Mouse (Mus musculus) left cerebral cortex, adult 2 months (tissue): ENCODE results near the gene Nr5a1. TPM values are rescaled to one million over a fixed set of nuclear protein-coding genes. Genes with fewer than 3 reads are reported as not detected.

Experiments
- DNase-seq, 2 experiments: peaks; one replicate each; pipeline ENCODE4 v3.0.0; 2021 to 2022; ENCODE audit warnings: low spot score in 2 of 2, mixed read lengths in 1 of 2; ENCODE audit errors: extremely low spot score in 1 of 2
- H3K27ac ChIP-seq: fragments of 200-600 bp; 2 replicates; pipeline ENCODE4 v1.8.1; 2022
- H3K4me3 ChIP-seq: fragments of 200-600 bp; 2 replicates; pipeline ENCODE4 v1.8.1; 2022
- CTCF ChIP-seq: fragments of 200-600 bp; IDR thresholded peaks from 2 replicates; pipeline ENCODE4 v1.8.1; 2022; ENCODE audit warnings: antibody characterized with exemption, mild to moderate bottlenecking, moderate library complexity
- intact Hi-C: fragments of 180-260 bp; cut with DNase I; formaldehyde crosslinking; loops from one replicate; pipeline ENCODE4 v1.15.1; 2025
- total RNA-seq, 2 experiments: library from RNA; stranded (reverse); gene quantifications; 2 replicates each; pipeline ENCODE4 v1.2.3; 2021

Nr5a1 gene
- total RNA-seq, 2 experiments from 2014 or later = 0.16 TPM; not detected in 1

DNA sequence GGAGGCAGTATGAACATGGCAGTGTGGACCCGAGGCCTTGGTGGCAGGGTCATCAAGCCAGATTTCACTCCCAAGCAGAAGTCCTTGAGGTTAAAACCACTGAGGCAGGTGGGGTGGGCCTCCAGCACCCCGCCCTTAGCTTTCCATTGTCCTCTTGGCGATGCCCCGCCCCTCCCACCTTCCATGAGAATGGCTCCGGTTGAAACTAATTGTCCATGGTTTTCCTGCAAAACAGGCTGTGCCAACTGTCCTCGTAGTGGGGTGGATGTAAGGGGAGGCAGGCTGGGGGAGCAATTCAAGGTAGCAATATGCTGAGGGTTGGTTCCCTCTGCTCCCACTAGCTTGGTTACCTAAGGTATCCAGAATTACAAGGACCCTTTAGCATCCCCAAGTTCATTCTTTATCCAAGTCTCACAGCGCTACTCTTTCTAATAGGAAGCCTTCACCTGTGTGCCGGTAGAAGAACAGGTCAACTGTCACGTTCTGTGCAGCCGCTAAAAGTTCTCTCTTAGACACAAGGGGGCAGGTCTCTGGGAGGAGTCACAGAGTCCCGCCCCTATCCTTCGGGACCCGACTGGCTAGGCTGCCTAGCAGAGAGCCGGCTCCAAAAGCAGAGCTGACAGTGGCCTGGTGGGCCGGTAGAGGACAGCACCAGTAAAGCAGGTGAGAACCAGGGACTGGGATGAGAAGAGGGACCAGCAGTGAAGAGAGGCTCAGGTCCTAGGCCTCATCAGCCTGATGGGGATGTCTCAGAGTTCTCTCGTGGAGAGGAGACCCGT is 45.4 kb downstream of the Nr5a1 start:
- no peak; the same call in 1 of the 2 replicates for TF ChIP-seq CTCF
- intact Hi-C loops = no loop called here
- no peak overlapping the region for H3K27ac ChIP-seq
- DNase-seq = no peak
- no peak overlapping the region for H3K4me3 ChIP-seq

DNA sequence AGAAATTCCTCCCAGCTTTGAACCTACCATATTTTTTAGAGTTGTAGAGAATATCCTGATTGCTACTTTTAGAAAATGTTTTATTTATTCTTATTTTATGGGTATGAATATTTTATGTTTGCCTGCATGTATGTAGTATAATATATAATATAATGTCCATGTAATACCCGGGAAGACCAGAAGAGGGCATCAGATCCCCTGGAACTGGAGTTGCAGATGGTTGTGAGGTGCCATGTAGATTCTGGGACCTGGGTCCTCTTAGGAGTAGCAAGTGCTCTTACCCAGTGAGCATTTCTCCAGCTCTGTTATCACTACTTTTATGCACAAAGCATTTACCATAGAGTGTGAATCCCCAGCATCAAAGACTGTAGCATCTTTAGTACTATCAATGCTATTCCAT is 52.9 kb downstream of the Nr5a1 start:
- intact Hi-C loops = loop anchor here (5.0 kb wide), 1 partner anchor 76 kb away; no protein-coding TSS in a partner anchor
- no peak overlapping the region for H3K4me3 ChIP-seq
- no peak for DNase-seq
- peak; percentile 58 for TF ChIP-seq CTCF
- no peak overlapping the region for H3K27ac ChIP-seq

DNA sequence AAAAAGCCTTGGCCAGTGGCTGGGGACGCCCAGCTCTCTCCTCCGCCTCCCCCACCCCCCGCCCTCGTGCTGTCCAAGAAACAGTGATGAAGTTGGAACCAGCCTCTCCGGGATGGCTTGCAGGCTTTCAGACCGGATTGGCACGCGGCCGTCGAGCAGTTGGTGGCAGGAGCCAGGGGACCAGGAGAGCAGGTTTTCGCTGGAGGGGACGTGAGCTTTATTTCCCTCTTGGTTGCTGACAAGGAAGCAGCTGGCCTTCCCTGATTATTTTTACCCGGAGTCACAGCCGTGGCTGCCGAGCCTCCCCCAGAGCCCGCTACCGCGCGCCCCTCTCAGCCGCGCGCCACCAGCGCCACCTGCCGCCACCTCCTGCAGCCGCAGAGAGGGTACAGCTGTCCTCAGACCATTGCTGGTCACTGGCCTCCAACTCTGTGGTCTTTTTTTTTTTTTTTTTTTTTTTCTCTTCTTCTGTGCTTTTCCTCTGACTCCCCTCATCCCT is 56.0 kb downstream of the Nr5a1 start:
- peak; percentile 85 for TF ChIP-seq CTCF
- DNase-seq = peak; percentile 75 to 85
- intact Hi-C loops = loop anchor here (1.0 to 5.0 kb wide), 3 partner anchors 14 to 841 kb away; partner anchors contain the start of gene Psmb7
- Histone ChIP-seq H3K4me3 (peak overlapping the region; percentile 45), H3K27ac (no peak overlapping the region)

DNA sequence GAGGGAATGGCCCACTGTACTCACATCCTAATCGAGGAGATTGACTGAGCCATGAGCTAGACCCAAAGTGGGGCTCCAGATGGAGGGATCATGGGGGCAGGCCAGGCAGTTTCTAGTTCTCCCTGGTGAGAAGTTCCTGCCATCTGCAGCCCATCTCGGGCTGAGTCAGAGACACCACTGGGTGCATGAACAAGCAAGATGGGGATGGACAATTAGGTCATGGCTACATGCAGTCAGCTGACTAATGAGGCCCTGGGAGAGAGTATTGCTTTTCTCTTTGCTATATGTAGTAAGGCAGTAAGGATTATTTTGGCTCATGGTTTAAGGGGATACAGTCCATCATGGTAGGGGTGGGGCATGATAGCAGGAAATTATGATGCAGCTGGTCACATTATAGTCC is 60.6 kb downstream of the Nr5a1 start:
- H3K27ac ChIP-seq = no peak overlapping the region
- intact Hi-C loops = no loop called here
- no peak for DNase-seq
- no peak overlapping the region for H3K4me3 ChIP-seq
- no peak for TF ChIP-seq CTCF

DNA sequence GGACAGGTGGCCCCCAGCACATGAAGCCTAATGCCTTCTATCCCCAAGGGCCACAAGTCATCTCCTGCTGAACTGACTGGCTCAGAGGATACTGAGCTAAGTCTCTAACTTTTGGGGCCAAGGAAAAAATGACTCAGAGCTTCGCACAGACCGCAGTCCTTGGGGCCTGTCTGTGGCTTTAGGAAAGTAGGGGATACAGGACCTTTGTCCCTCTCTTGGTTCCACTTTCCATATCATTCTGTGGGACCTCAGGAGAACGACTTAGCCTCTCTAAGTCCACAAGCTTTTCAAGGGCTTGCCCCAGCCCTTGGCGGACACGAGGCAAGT is 61.1 kb downstream of the Nr5a1 start:
- Histone ChIP-seq H3K27ac (no peak overlapping the region), H3K4me3 (no peak overlapping the region)
- intact Hi-C loops = no loop called here
- DNase-seq = no peak
- TF ChIP-seq CTCF = no peak

DNA sequence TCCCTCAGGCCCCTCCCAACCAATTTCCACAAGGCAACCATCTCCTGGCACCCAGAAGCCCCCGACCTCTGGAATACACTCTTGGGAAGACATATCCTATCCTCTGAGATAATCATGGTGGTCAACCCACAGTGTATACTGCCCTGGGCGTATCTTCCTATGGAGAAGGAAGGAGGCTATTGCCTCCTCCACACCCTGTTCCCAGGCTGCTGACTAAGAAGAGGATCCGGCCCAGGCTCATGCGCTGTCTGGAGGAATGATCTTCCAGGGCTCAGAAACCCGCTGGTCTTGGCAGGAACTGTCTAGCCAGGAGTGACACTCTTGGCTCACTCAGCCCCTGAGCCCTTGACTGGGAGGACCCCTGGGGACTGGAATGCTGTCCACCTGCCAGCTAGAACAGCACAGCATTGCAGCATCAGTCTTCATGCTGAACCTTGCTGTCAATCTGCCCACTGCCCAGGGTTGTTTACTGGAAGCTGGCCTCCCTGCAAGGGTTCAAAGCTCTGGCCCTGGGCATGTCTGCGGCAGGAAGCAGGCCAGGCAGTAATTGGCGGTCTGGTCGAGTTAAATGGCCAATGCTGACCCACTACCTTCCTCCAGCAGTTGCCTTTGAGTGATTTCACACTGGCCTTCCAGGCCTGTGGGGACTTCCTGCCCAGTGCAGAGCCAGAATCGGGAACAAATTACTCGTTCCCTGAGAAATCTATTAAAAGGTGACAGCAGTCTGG is 61.6 kb downstream of the Nr5a1 start:
- no peak overlapping the region for H3K27ac ChIP-seq
- no peak for TF ChIP-seq CTCF
- DNase-seq = no peak
- H3K4me3 ChIP-seq = no peak overlapping the region
- intact Hi-C loops = no loop called here

DNA sequence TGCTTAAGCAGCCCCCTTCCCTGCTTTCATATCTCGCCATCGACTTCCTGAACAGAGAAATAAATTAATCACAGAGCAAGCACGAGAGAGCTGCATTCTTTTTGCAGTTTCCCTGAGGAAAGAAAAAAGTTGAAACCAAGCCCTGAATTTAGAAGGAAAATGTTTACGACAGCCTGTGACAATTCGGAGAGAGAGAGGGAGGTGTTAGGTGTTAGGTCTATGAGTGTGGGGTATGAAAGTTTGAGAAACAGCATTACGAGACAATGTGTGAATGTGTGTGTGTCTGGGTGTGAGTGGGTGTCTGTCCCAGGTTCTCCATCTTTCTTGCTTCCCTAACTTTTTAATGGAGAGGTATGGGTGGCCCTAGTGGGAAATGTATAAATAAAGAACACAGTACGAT is 62.2 kb downstream of the Nr5a1 start:
- intact Hi-C loops = no loop called here
- TF ChIP-seq CTCF = no peak
- no peak overlapping the region for H3K27ac ChIP-seq

DNA sequence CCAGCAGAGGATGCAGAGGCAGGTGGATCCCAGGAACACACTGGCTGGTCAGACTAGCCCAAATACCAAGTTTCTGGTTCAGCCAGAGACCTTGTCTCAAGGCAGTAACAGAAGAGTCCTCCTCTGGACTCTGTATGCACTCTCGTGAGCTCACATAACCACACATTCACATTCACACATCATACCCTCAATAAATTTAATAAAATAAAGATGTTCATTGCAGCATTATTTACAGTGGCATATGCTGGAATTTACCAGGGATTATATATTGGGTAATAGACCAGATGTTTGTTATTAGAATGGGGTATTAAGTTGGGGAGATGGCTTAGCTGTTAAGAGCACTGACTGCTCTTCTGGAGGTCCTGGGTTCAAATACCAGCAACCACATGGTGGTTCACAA is 64.0 kb downstream of the Nr5a1 start:
- no peak for TF ChIP-seq CTCF
- intact Hi-C loops = no loop called here

More for the DNA sequence above, 62.2 kb downstream of the Nr5a1 start:
- no peak overlapping the region for H3K4me3 ChIP-seq
- DNase-seq = no peak

DNA sequence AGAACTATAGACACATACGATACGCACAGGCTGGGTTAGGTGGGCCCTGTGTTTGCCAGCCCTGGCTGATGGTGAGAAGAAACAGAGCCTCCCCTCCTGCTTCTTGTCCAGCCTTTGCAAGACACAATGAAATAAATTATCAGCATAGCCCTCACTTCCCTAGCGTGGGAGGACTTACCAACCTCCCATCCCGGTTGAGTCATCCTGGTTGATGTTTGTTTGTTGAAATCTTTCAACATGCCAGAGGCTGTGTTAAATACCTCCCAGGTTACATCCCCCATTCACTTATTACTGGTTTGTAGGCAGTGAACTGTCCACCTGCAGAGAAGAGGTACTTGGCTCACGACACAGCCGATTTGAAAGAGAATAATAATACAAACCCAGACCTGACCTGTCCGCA is 66.7 kb downstream of the Nr5a1 start:
- TF ChIP-seq CTCF = no peak
- no peak for DNase-seq
- H3K4me3 ChIP-seq = no peak overlapping the region
- intact Hi-C loops = loop anchor here (10.0 kb wide), 1 partner anchor 217 kb away; no protein-coding TSS in a partner anchor
- peak overlapping the region; percentile 45 for H3K27ac ChIP-seq

More for the DNA sequence above, 64.0 kb downstream of the Nr5a1 start:
- Histone ChIP-seq H3K27ac (no peak overlapping the region), H3K4me3 (no peak overlapping the region)
- no peak for DNase-seq

DNA sequence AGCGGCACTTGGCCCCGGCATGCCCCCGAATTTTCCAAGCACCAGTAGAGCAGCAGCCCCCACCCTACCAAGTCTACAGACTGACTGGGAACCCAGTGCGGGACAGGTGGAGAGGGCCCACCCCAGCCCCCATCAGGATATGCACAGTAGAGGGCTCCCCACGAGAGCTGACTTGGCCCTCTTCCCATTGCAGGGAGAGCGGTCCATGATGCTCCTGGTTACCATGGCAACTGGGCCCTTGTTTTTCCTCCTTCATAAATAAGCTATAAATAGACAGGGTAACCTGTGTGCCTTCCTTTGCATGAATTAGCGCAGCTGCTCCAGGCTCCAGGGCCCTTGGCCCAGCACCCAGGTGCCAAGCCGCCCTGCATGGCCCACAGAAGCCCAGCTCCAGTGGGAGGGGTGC is 67.1 kb downstream of the Nr5a1 start:
- H3K27ac ChIP-seq = peak overlapping the region; percentile 45
- H3K4me3 ChIP-seq = no peak overlapping the region
- DNase-seq = peak; percentile 38 to 69
- no peak for TF ChIP-seq CTCF
- intact Hi-C loops = loop anchor here (10.0 kb wide), 1 partner anchor 218 kb away; no protein-coding TSS in a partner anchor

DNA sequence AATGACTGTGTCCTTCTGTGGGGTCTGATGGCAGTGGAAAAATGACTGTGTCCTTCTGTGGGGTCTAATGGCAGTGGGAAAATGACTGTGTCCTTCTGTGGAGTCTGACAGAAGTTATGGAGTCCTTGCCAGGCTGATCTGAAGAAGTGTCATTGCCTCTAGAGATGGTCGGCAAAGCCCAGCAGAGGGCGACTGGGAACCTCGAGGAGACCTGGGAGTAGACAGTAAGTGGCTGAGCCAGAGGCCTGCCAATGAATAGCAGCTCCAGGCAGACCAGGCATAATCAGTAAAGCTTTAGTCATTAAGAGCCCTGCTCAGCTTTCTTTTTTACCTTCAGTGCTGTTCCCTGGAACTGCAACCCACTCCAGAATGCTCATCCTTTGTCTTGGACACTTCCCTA is 68.4 kb downstream of the Nr5a1 start:
- H3K27ac ChIP-seq = no peak overlapping the region
- DNase-seq = peak; percentile 68 to 69
- intact Hi-C loops = loop anchor here (2.0 to 10.0 kb wide), 2 partner anchors 13 to 219 kb away; no protein-coding TSS in a partner anchor
- no peak overlapping the region for H3K4me3 ChIP-seq
- TF ChIP-seq CTCF = peak; percentile 71

DNA sequence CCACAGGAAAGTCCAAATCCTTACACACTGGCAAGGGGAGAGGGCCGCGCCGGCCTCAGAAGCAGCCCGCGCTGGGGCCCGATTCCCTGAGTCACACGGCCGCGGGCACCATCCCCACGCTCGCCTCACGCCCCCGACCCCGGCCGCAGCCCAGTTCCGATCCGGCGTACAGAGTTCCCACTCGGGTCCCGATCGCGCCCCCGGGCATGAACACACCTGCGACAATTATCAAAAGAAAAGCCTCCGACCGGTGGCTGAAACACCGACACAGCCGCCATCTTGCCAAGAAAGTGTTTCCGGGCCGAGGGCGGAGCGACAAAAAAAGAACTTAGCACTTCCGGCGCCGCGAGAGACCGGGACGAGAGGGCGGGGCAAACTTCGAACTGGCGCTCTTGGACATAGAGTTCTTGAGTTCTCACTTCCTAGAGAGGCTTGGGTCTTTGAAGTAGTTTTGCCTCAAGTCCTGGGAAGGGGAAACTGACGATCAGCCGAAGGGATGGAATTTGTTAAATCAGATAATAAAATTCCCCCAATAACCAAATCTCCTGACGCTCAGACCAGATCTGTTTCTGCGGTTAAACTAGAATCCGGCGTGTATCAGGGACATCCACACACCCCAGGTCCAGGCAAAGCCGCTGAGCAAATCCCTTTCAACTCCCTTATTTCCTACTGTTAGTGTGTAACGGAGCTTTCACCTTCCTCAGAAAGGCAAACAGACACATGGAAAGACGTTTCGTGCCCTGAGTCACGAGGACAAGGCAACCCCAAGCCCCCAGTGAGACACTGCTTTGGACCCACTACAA is 70.5 kb downstream of the Nr5a1 start, which contains the start of gene Psmb7:
Gene Psmb7 (minus strand): TSS at position 463 of the 803 bp plus-strand sequence.
- intact Hi-C loops = loop anchor here (2.0 to 10.0 kb wide), 3 partner anchors 15 to 221 kb away; no protein-coding TSS in a partner anchor
- Histone ChIP-seq H3K4me3 (peak within 1 kb of the TSS; percentile 83), H3K27ac (peak within 1 kb of the TSS; percentile 85)
- TF ChIP-seq CTCF = no peak
- peak; percentile 84 to 86 for DNase-seq

Other genes starting within 250 kb of the Nr5a1 start
- gene Nek6, start 202.9 kb downstream of the Nr5a1 start, total RNA-seq = 10 to 100 TPM; 28.2 to 29.4 TPM
- 100 to 1,000 TPM; 168 to 203 TPM for gene Psmb7, start 70.5 kb downstream of the Nr5a1 start, total RNA-seq
- 10 to 100 TPM in 1 of 2 experiments, 1 to 10 TPM in 1; 9.3 to 10.4 TPM for gene Nr6a1, start 213.1 kb upstream of the Nr5a1 start, total RNA-seq
- gene Olfml2a, start 217.4 kb upstream of the Nr5a1 start, total RNA-seq = 1 to 10 TPM; 2.1 to 2.6 TPM